Mouse (Mus musculus) intestine, embryonic 14.5 days (tissue): ENCODE measurements at regions not wholly inside any gene's neighbourhood (a gene's known extent, or its start where the extent isn't known, plus 50 kb on each side); places are given as distances from the start of the nearest gene placed in this dataset.

Experiments
- ATAC-seq: fragments of 200-750 bp; cut with Nextera tagmentation; replicated peaks from 2 replicates; pipeline ENCODE4 v1.8.0; 2017; ENCODE audit warnings: low read depth, moderate number of reproducible peaks, moderate TSS enrichment, moderate library complexity; ENCODE audit not compliant: low FRiP score, low TSS enrichment
- DNase-seq: peaks from one replicate; pipeline ENCODE4 v3.0.0-alpha.2; 2018; ENCODE audit warnings: low spot score
- H3K27ac ChIP-seq: fragments of 300-500 bp; sonication (generic); 2 replicates; pipeline ENCODE4 v1.5.1; 2014; ENCODE audit warnings: low read depth, mild to moderate bottlenecking, control low read depth
- H3K27me3 ChIP-seq: fragments of 300-500 bp; sonication (generic); replicated peaks from 2 replicates; pipeline ENCODE4 v1.6.1; 2014; ENCODE audit warnings: low read length, control low read depth; ENCODE audit not compliant: control insufficient read depth, insufficient read depth
- H3K36me3 ChIP-seq: fragments of 300-500 bp; sonication (generic); 2 replicates; pipeline ENCODE4 v1.6.1; 2014; ENCODE audit warnings: low read length, control low read depth; ENCODE audit not compliant: control insufficient read depth, insufficient read depth
- H3K4me1 ChIP-seq: fragments of 300-500 bp; sonication (generic); replicated peaks from 2 replicates; pipeline ENCODE4 v1.6.1; 2014; ENCODE audit warnings: low read length, control low read depth, mixed read lengths; ENCODE audit not compliant: control insufficient read depth, insufficient read depth
- H3K4me2 ChIP-seq: fragments of 300-500 bp; sonication (generic); 2 replicates; pipeline ENCODE4 v1.6.1; 2014; ENCODE audit warnings: low read length
- H3K4me3 ChIP-seq: fragments of 300-500 bp; sonication (generic); 2 replicates; pipeline ENCODE4 v1.5.1; 2014; ENCODE audit warnings: low read depth, low read length, control low read depth, mixed read lengths
- H3K9ac ChIP-seq: fragments of 300-500 bp; sonication (generic); 2 replicates; pipeline ENCODE4 v1.6.1; 2014; ENCODE audit warnings: mild to moderate bottlenecking, low read length
- H3K9me3 ChIP-seq: fragments of 300-500 bp; sonication (generic); 2 replicates; pipeline ENCODE4 v1.6.1; 2016; ENCODE audit warnings: low read length, control low read depth; ENCODE audit not compliant: control insufficient read depth
- WGBS: fragments of 180-500 bp; shearing (Covaris S2); extraction: QIAGEN DNeasy Blood & Tissue Kit; methylation state at CpG from one replicate; pipeline ENCODE4 v1.1.7; 2014; 5-methylcytosine and 5-hydroxymethylcytosine counted together

- ATAC-seq (no peak), DNase-seq (no peak)
- H3K27ac ChIP-seq: no peak overlapping the region
- peaks cover 8% of the 10 kb centered on the region; the same call in 1 of the 2 replicates for H3K4me1 ChIP-seq
- 60% methylated on average over 4 of the region's 4 CpGs for WGBS
- no peak overlapping the region for H3K4me2 ChIP-seq
- H3K9me3 ChIP-seq: no peaks in the 10 kb centered on the region
- no peaks in the 10 kb centered on the region for H3K27me3 ChIP-seq
- H3K36me3 ChIP-seq: no peaks in the 10 kb centered on the region
- no peak overlapping the region for H3K4me3 ChIP-seq
- H3K9ac ChIP-seq: no peak overlapping the region
Observed at GRCm38 (mm10) chr13:35395192-35395591, 264.4 kb upstream of the Cdyl start.

- peaks cover 8% of the 10 kb centered on the region; the same call in 1 of the 2 replicates for H3K4me1 ChIP-seq
- no peak overlapping the region for H3K4me3 ChIP-seq
- ATAC-seq (no peak; the same call in 1 of the 2 replicates), DNase-seq (no peak)
- no peaks in the 10 kb centered on the region for H3K36me3 ChIP-seq
- WGBS: 11% methylated on average over 5 of the region's 5 CpGs
- no peak overlapping the region for H3K27ac ChIP-seq
- no peak overlapping the region for H3K4me2 ChIP-seq
- H3K27me3 ChIP-seq: no peaks in the 10 kb centered on the region
- H3K9ac ChIP-seq: no peak overlapping the region
- H3K9me3 ChIP-seq: no peaks in the 10 kb centered on the region
Observed at GRCm38 (mm10) chr13:35395630-35396029, 264.0 kb upstream of the Cdyl start.

- Histone ChIP-seq H3K4me1 (peaks cover 8% of the 10 kb centered on the region; the same call in 1 of the 2 replicates), H3K4me3 (no peak overlapping the region), H3K27ac (no peak overlapping the region), H3K27me3 (no peaks in the 10 kb centered on the region), H3K4me2 (no peak overlapping the region), H3K9me3 (no peaks in the 10 kb centered on the region), H3K36me3 (no peaks in the 10 kb centered on the region), H3K9ac (no peak overlapping the region)
- no peak for DNase-seq
- ATAC-seq: no peak
- 76% methylated on average over 2 of the region's 2 CpGs for WGBS
Observed at GRCm38 (mm10) chr13:35397166-35397565, 262.5 kb upstream of the Cdyl start.

GRCm38 (mm10) chr13:35398192-35398591, 261.4 kb upstream of the Cdyl start:
- H3K36me3 ChIP-seq: no peaks in the 10 kb centered on the region
- H3K4me2 ChIP-seq: no peak overlapping the region
- H3K9ac ChIP-seq: no peak overlapping the region
- H3K4me3 ChIP-seq: no peak overlapping the region
- ATAC-seq (no peak), DNase-seq (peak; percentile 36)
- peaks cover 8% of the 10 kb centered on the region; the same call in 1 of the 2 replicates for H3K4me1 ChIP-seq
- H3K27ac ChIP-seq: no peak overlapping the region
- no peaks in the 10 kb centered on the region for H3K27me3 ChIP-seq
- H3K9me3 ChIP-seq: no peaks in the 10 kb centered on the region
- 58% methylated on average over 8 of the region's 8 CpGs for WGBS

DNA sequence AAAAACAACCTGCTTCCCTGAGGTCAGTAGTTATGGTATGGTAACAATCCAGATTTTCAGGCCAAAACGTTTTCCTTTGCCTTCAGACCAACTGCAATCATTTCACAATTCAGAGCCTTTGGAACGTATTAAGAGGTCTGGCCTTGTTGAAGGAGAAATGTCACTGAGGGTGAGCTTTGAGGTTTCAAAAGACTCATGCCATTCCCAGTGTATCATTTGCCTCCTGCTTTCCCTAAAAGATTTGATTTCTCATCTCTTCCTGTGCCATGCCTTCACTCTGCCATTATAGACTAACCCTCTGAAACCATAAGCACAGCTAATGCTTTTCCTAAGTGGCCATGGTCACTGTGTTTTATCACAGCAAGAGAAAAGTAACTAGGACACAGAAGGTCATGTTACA, 256.8 kb upstream of the Cdyl start:
- no peaks in the 10 kb centered on the region for H3K4me1 ChIP-seq
- H3K27ac ChIP-seq: no peak overlapping the region
- no peak overlapping the region for H3K4me3 ChIP-seq
- no peak overlapping the region for H3K9ac ChIP-seq
- 83% methylated on average over 2 of the region's 2 CpGs for WGBS
- DNase-seq (no peak), ATAC-seq (no peak)
- H3K4me2 ChIP-seq: no peak overlapping the region
- no peaks in the 10 kb centered on the region for H3K9me3 ChIP-seq
- H3K27me3 ChIP-seq: no peaks in the 10 kb centered on the region
- no peaks in the 10 kb centered on the region for H3K36me3 ChIP-seq

- ATAC-seq (no peak), DNase-seq (no peak)
- Histone ChIP-seq H3K27ac (no peak overlapping the region), H3K4me2 (no peak overlapping the region), H3K36me3 (no peaks in the 10 kb centered on the region), H3K4me3 (no peak overlapping the region), H3K9me3 (no peaks in the 10 kb centered on the region), H3K27me3 (no peaks in the 10 kb centered on the region), H3K9ac (no peak overlapping the region), H3K4me1 (no peaks in the 10 kb centered on the region)
- 87% methylated on average over 5 of the region's 5 CpGs for WGBS
Observed at GRCm38 (mm10) chr13:35404428-35404827, 255.2 kb upstream of the Cdyl start.

- no peaks in the 10 kb centered on the region for H3K27me3 ChIP-seq
- no peak for ATAC-seq
- H3K4me1 ChIP-seq: no peaks in the 10 kb centered on the region
- WGBS: 61% methylated on average over 1 of the region's 1 CpGs
- no peak overlapping the region for H3K4me2 ChIP-seq
- H3K36me3 ChIP-seq: no peaks in the 10 kb centered on the region
- H3K9ac ChIP-seq: no peak overlapping the region
- no peak for DNase-seq
- no peak overlapping the region for H3K4me3 ChIP-seq
- no peak overlapping the region for H3K27ac ChIP-seq
- H3K9me3 ChIP-seq: no peaks in the 10 kb centered on the region
Observed at GRCm38 (mm10) chr13:35405384-35405783, 254.2 kb upstream of the Cdyl start.

DNA sequence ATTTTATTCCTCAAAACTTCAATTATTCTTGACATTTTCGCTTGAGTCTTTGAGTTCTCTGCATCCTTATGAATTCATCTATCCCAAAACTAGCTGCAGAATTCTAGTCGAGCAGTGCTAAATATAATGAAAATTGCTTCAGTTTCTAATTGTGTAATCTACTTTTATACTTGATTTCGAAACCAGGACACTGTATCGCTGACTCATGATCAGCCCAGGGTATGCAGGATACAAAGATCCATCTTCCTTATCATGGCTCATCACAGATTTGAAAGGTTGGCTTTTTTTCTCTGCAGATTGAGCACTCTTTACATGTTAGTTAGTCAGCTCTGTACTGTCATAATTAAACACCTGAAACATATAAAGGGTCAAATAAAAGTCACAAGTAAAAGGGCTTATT, 242.1 kb upstream of the Cdyl start:
- 86% methylated on average over 4 of the region's 4 CpGs for WGBS

GRCm38 (mm10) chr13:35420076-35420475, 239.6 kb upstream of the Cdyl start:
- H3K36me3 ChIP-seq: no peaks in the 10 kb centered on the region
- 88% methylated on average over 3 of the region's 3 CpGs for WGBS
- H3K27me3 ChIP-seq: no peaks in the 10 kb centered on the region
- H3K4me1 ChIP-seq: no peaks in the 10 kb centered on the region
- no peak overlapping the region for H3K4me2 ChIP-seq
- no peak overlapping the region for H3K9ac ChIP-seq
- H3K4me3 ChIP-seq: no peak overlapping the region
- ATAC-seq (no peak), DNase-seq (no peak)
- no peak overlapping the region for H3K27ac ChIP-seq
- H3K9me3 ChIP-seq: no peaks in the 10 kb centered on the region

More for the DNA sequence above, 242.1 kb upstream of the Cdyl start:
- Histone ChIP-seq H3K4me1 (no peaks in the 10 kb centered on the region), H3K9ac (no peak overlapping the region), H3K27ac (no peak overlapping the region), H3K4me2 (no peak overlapping the region), H3K9me3 (no peaks in the 10 kb centered on the region), H3K27me3 (no peaks in the 10 kb centered on the region), H3K4me3 (no peak overlapping the region), H3K36me3 (no peaks in the 10 kb centered on the region)
- no peak for ATAC-seq
- no peak for DNase-seq
